Mouse (Mus musculus): ENCODE results near the gene Gba2. TPM values are rescaled to one million over a fixed set of nuclear protein-coding genes. Genes with fewer than 3 reads are reported as not detected.

Gba2 gene
- total RNA-seq, 2 experiments from 2014 or later: 67.8 to 71.5 TPM

DNA sequence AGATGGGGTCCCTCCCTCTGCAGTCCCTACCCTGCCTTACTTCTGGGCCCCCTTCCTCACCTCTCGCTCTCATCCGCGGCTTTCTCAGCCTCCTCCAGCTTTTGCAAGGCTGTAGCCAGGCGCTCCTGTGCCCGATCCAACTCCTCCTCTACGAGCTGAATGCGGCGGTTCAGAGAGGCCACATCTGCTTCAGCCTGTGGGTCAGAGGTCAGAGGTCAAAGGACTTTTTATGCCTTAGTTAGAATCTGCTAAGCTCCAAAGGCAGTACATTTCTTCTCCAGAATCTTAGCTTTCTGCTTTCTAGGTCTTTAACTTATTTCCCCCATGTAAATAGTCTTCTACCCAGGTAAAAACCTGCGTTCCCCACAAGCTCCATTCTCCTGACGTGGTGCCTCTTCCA lies 59.1 kb downstream of the Gba2 start:
- no peak for DNase-seq (ENCODE audit: low spot score in 2 of 2)
- intact Hi-C loops (cut with DNase I): no loop called here

Other genes with a start within 250 kb of the Gba2 start
- gene Rusc2, start 196.9 kb downstream of the Gba2 start, total RNA-seq (2021): 100 to 1,000 TPM; 128 to 142 TPM
- under 1 TPM; 0.33 to 0.74 TPM for gene Fam166b, start 149.7 kb downstream of the Gba2 start, total RNA-seq (2021)
- 10 to 100 TPM; 63.7 to 69.4 TPM for gene Tesk1, start 136.9 kb downstream of the Gba2 start, total RNA-seq (2021)
- under 1 TPM in 1 of 2 experiments, not detected in 1; 0.36 TPM for gene Cd72, start 124.2 kb downstream of the Gba2 start, total RNA-seq (2021)
- gene Sit1, start 95.1 kb downstream of the Gba2 start, total RNA-seq (2021): not detected
- gene Ccdc107, start 86.0 kb downstream of the Gba2 start, total RNA-seq (2021): 10 to 100 TPM; 23.0 to 29.0 TPM
- 1 to 10 TPM; 1.4 to 2.1 TPM for gene Arhgef39, start 79.2 kb downstream of the Gba2 start, total RNA-seq (2021)
- gene Car9, start 71.9 kb downstream of the Gba2 start, total RNA-seq (2021): under 1 TPM; 0.27 to 0.44 TPM
- gene Tpm2, start 55.1 kb downstream of the Gba2 start, total RNA-seq (2021): 1 to 10 TPM; 6.0 to 7.6 TPM
- gene Creb3, start 16.5 kb downstream of the Gba2 start, total RNA-seq (2021): 10 to 100 TPM; 68.9 to 69.2 TPM
- gene Tln1, start 16.2 kb downstream of the Gba2 start, total RNA-seq (2021): 10 to 100 TPM; 53.6 to 60.4 TPM
- gene Rgp1, start 158 bp downstream of the Gba2 start, total RNA-seq (2021): 10 to 100 TPM; 47.7 to 56.3 TPM
- gene Msmp, start 5.6 kb upstream of the Gba2 start, total RNA-seq (2021): not detected
- gene Npr2, start 53.1 kb upstream of the Gba2 start, total RNA-seq (2021): 10 to 100 TPM; 38.5 to 43.3 TPM
- gene Spag8, start 74.7 kb upstream of the Gba2 start, total RNA-seq (2021): under 1 TPM; 0.68 to 0.75 TPM
- 10 to 100 TPM; 32.7 to 36.7 TPM for gene Hint2, start 77.6 kb upstream of the Gba2 start, total RNA-seq (2021)
- 10 to 100 TPM; 66.6 to 75.5 TPM for gene Tmem8b, start 90.1 kb upstream of the Gba2 start, total RNA-seq (2021)
- 1 to 10 TPM; 1.3 to 1.8 TPM for gene Fam221b, start 90.3 kb upstream of the Gba2 start, total RNA-seq (2021)
- not detected for gene Olfr70, start 121.9 kb upstream of the Gba2 start, total RNA-seq (2021)
- gene Olfr71, start 131.4 kb upstream of the Gba2 start, total RNA-seq (2021): not detected
- gene Hrct1, start 148.3 kb upstream of the Gba2 start, total RNA-seq (2021): under 1 TPM; 0.64 to 0.68 TPM
- gene Spaar, start 151.2 kb upstream of the Gba2 start, total RNA-seq (2021): under 1 TPM; 0.48 to 0.53 TPM
- not detected for gene Olfr159, start 192.1 kb upstream of the Gba2 start, total RNA-seq (2021)
- not detected for gene Olfr156, start 245.0 kb upstream of the Gba2 start, total RNA-seq (2021)